Mouse (Mus musculus): Measurements from ENCODE around the gene Capn1. TPM values are rescaled to one million over a fixed set of nuclear protein-coding genes. Genes with fewer than 3 reads are reported as not detected.

Gene Capn1
- polyA plus RNA-seq, 1 experiment from 2014 or later = 17.8 TPM

- ATAC-seq = peak; percentile 40
- Histone ChIP-seq H3K9me3 (ENCODE audit: control insufficient read depth) (no peaks in the 10 kb centered on the region), H3K4me2 (replicated peaks; ENCODE audit: low read depth) (peak overlapping the region; percentile 46), H3K4me3 (ENCODE audit: low read depth, low read length) (no peak overlapping the region), H3K36me3 (ENCODE audit: control insufficient read depth, insufficient read depth) (peaks cover 18% of the 10 kb centered on the region), H3K4me1 (replicated peaks; ENCODE audit: control insufficient read depth, insufficient read depth, low read length) (peaks cover 4% of the 10 kb centered on the region; the same call in 1 of the 2 replicates), H3K27me3 (replicated peaks; ENCODE audit: control insufficient read depth, insufficient read depth, low read length) (no peaks in the 10 kb centered on the region), H3K27ac (ENCODE audit: low read depth, low read length) (peak overlapping the region; percentile 29; the same call in 1 of the 2 replicates), H3K9ac (ENCODE audit: low read depth, low read length) (no peak overlapping the region)
- 35% methylated on average over 28 of the region's 28 CpGs for WGBS
- TF ChIP-seq CTCF (IDR thresholded peaks at IDR 0.05; ENCODE audit: low read depth) = no peak
Observed at GRCm38 (mm10) chr19:5955704-5956670, 59.7 kb downstream of the Capn1 start.

- peak overlapping the region; percentile 15; the same call in 1 of the 2 replicates for H3K27ac ChIP-seq (ENCODE audit: low read depth, low read length)
- no peak for TF ChIP-seq CTCF (IDR thresholded peaks at IDR 0.05; ENCODE audit: low read depth)
- ATAC-seq = no peak
Observed at GRCm38 (mm10) chr19:5954936-5955335, 60.8 kb downstream of the Capn1 start.

GRCm38 (mm10) chr19:5954031-5954710 is 61.5 kb downstream of the Capn1 start:
- 0 out of 2 replicates have a peak overlapping the region, but pooled peaks have one; percentile 1 for H3K27ac ChIP-seq (ENCODE audit: low read depth, low read length)
- H3K4me3 ChIP-seq (ENCODE audit: low read depth, low read length) = no peak overlapping the region
- H3K4me2 ChIP-seq (replicated peaks; ENCODE audit: low read depth) = no peak overlapping the region
- no peak for ATAC-seq
- H3K9ac ChIP-seq (ENCODE audit: low read depth, low read length) = no peak overlapping the region
- H3K9me3 ChIP-seq (ENCODE audit: control insufficient read depth) = no peaks in the 10 kb centered on the region
- TF ChIP-seq CTCF (IDR thresholded peaks at IDR 0.05; ENCODE audit: low read depth) = no peak
- peaks cover 33% of the 10 kb centered on the region for H3K36me3 ChIP-seq (ENCODE audit: control insufficient read depth, insufficient read depth)
- WGBS = 51% methylated on average over 22 of the region's 22 CpGs
- peaks cover 4% of the 10 kb centered on the region; the same call in 1 of the 2 replicates for H3K4me1 ChIP-seq (replicated peaks; ENCODE audit: control insufficient read depth, insufficient read depth, low read length)
- H3K27me3 ChIP-seq (replicated peaks; ENCODE audit: control insufficient read depth, insufficient read depth, low read length) = no peaks in the 10 kb centered on the region

More at GRCm38 (mm10) chr19:5954936-5955335, 60.8 kb downstream of the Capn1 start:
- 81% methylated on average over 10 of the region's 10 CpGs for WGBS
- Histone ChIP-seq H3K27me3 (replicated peaks; ENCODE audit: control insufficient read depth, insufficient read depth, low read length) (no peaks in the 10 kb centered on the region), H3K4me2 (replicated peaks; ENCODE audit: low read depth) (0 out of 2 replicates have a peak overlapping the region, but pooled peaks have one; percentile 46), H3K9me3 (ENCODE audit: control insufficient read depth) (no peaks in the 10 kb centered on the region), H3K4me3 (ENCODE audit: low read depth, low read length) (no peak overlapping the region), H3K4me1 (replicated peaks; ENCODE audit: control insufficient read depth, insufficient read depth, low read length) (peaks cover 4% of the 10 kb centered on the region; the same call in 1 of the 2 replicates), H3K36me3 (ENCODE audit: control insufficient read depth, insufficient read depth) (peaks cover 28% of the 10 kb centered on the region), H3K9ac (ENCODE audit: low read depth, low read length) (no peak overlapping the region)

DNA sequence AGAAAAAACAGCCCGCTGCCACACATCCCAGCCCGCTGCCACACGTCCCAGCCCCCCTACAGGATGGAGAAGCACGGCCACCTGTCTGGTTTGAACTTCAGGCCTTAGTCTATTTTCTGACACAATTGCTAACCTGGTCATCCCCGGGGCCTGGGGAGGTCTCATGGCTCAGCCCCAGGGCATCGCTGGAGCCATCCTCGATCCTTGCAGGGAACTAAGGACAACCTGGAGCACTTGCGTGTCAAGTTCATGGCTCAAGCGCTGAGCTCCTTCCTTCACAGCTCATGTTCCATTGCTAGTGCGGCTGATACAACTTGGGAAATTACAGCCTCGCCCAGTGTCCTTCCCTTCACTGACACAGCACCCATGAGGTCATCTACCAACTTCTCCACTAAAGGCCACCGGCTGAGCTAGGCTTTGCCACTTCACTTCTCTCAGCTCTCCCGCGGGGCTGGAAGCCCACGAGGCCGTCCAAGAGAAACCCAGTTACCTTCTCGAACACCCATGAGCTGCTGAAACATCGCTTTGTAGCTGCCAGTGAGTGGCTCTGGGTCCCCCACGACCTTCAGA is 62.4 kb downstream of the Capn1 start:
- WGBS = 82% methylated on average over 19 of the region's 19 CpGs
- H3K4me3 ChIP-seq (ENCODE audit: low read depth, low read length) = no peak overlapping the region
- no peaks in the 10 kb centered on the region for H3K27me3 ChIP-seq (replicated peaks; ENCODE audit: control insufficient read depth, insufficient read depth, low read length)
- no peaks in the 10 kb centered on the region for H3K9me3 ChIP-seq (ENCODE audit: control insufficient read depth)
- no peak overlapping the region for H3K9ac ChIP-seq (ENCODE audit: low read depth, low read length)
- no peak for ATAC-seq
- peaks cover 4% of the 10 kb centered on the region; the same call in 1 of the 2 replicates for H3K4me1 ChIP-seq (replicated peaks; ENCODE audit: control insufficient read depth, insufficient read depth, low read length)
- 0 out of 2 replicates have a peak overlapping the region, but pooled peaks have one; percentile 86 for H3K27ac ChIP-seq (ENCODE audit: low read depth, low read length)
- TF ChIP-seq CTCF (IDR thresholded peaks at IDR 0.05; ENCODE audit: low read depth) = no peak
- H3K36me3 ChIP-seq (ENCODE audit: control insufficient read depth, insufficient read depth) = peaks cover 38% of the 10 kb centered on the region
- no peak overlapping the region for H3K4me2 ChIP-seq (replicated peaks; ENCODE audit: low read depth)

DNA sequence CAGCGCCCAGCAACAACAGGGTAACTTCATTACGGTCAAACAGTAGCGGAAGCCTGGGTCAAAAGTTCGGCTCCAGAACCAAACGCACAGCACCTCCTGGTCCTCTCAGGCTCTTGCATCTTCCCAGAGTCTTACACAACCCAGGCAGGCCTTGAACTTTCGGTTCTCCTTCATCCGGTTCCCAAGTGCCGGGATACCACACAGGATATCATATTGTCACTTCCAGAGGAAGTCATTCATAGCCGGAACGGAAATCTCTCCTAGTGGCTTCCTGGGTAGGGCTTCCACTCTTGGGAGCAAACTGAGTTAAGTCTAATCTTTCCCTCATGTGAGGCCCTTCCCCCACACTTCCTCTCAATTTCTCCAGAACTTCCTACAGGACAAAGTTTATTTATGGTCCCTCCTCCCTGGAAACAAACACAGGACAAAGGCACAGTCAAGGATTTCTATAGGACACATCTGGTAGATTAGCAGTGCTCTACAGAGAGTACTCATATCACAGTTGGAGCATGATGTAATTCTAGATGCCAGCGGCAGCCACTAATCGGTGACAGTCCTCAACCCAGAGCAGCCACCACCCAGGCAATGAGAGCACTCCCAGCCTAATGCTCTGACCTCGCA is 63.5 kb downstream of the Capn1 start:
- 48% methylated on average over 13 of the region's 13 CpGs for WGBS
- no peaks in the 10 kb centered on the region for H3K27me3 ChIP-seq (replicated peaks; ENCODE audit: control insufficient read depth, insufficient read depth, low read length)
- no peak overlapping the region for H3K4me3 ChIP-seq (ENCODE audit: low read depth, low read length)
- peaks cover 48% of the 10 kb centered on the region for H3K36me3 ChIP-seq (ENCODE audit: control insufficient read depth, insufficient read depth)
- H3K4me2 ChIP-seq (replicated peaks; ENCODE audit: low read depth) = peak overlapping the region; percentile 24; the same call in 1 of the 2 replicates
- no peaks in the 10 kb centered on the region for H3K9me3 ChIP-seq (ENCODE audit: control insufficient read depth)
- no peak for TF ChIP-seq CTCF (IDR thresholded peaks at IDR 0.05; ENCODE audit: low read depth)
- peak overlapping the region; percentile 86 for H3K27ac ChIP-seq (ENCODE audit: low read depth, low read length)
- peaks cover 4% of the 10 kb centered on the region; the same call in 1 of the 2 replicates for H3K4me1 ChIP-seq (replicated peaks; ENCODE audit: control insufficient read depth, insufficient read depth, low read length)
- H3K9ac ChIP-seq (ENCODE audit: low read depth, low read length) = no peak overlapping the region
- peak; percentile 76 for ATAC-seq

Measured in intestine, postnatal 0 days (tissue).